Mouse (Mus musculus): ENCODE data around the gene Ipo4. TPM values are rescaled to one million over a fixed set of nuclear protein-coding genes. Genes with fewer than 3 reads are reported as not detected.

Gene Ipo4
- polyA plus RNA-seq, 1 experiment from 2014 or later = 80.6 TPM

GRCm38 (mm10) chr14:55577871-55578667 is 57.7 kb downstream of the Ipo4 start, which contains the start of gene Psme1:
Psme1 (plus strand) TSS chr14:55578123.
- DNase-seq (ENCODE audit: low spot score, missing footprints) (peak; percentile 95), ATAC-seq (ENCODE audit: low FRiP score) (peak; percentile 85)
- Histone ChIP-seq H3K27me3 (ENCODE audit: control insufficient read depth, insufficient read depth, low read length) (no peaks in the 10 kb centered on the region), H3K4me1 (ENCODE audit: control insufficient read depth, insufficient read depth, low read length) (peaks cover 11% of the 10 kb centered on the region), H3K4me2 (peak within 1 kb of the TSS; percentile 80), H3K9ac (ENCODE audit: low read length) (peak within 1 kb of the TSS; percentile 90), H3K4me3 (ENCODE audit: low read depth, low read length) (peak within 1 kb of the TSS; percentile 57), H3K27ac (ENCODE audit: low read depth, low read length) (peak within 1 kb of the TSS; percentile 45), H3K9me3 (ENCODE audit: control insufficient read depth, low read length) (no peaks in the 10 kb centered on the region), H3K36me3 (ENCODE audit: control insufficient read depth, insufficient read depth, low read length) (peaks cover 9% of the 10 kb centered on the region; the same call in 1 of the 2 replicates)
- WGBS = under 1% methylated on average over 32 of the region's 32 CpGs

DNA sequence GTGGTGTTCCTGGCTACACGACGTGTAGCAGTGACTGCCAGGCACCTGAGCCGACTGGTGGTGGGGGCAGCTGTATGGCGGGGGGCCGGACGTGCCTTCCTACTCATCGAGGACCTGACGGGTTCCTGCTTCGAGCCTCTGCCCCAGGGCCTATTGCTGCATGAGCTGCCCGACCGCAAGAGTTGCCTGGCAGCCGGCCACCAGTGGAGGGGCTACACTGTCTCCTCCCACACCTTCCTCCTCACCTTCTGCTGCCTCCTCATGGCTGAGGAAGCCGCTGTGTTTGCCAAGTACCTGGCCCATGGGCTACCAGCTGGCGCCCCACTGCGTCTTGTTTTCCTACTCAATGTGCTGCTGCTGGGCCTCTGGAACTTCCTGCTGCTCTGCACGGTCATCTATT is 59.4 kb downstream of the Ipo4 start:
- ATAC-seq (ENCODE audit: low FRiP score) (no peak), DNase-seq (ENCODE audit: low spot score, missing footprints) (no peak)
- H3K27ac ChIP-seq (ENCODE audit: low read depth, low read length) = no peak overlapping the region
- no peaks in the 10 kb centered on the region for H3K27me3 ChIP-seq (ENCODE audit: control insufficient read depth, insufficient read depth, low read length)
- WGBS = 83% methylated on average over 16 of the region's 16 CpGs
- no peak overlapping the region for H3K9ac ChIP-seq (ENCODE audit: low read length)
- no peaks in the 10 kb centered on the region for H3K9me3 ChIP-seq (ENCODE audit: control insufficient read depth, low read length)
- no peak overlapping the region for H3K4me2 ChIP-seq
- peaks cover 5% of the 10 kb centered on the region; the same call in 1 of the 2 replicates for H3K36me3 ChIP-seq (ENCODE audit: control insufficient read depth, insufficient read depth, low read length)
- peaks cover 11% of the 10 kb centered on the region for H3K4me1 ChIP-seq (ENCODE audit: control insufficient read depth, insufficient read depth, low read length)
- no peak overlapping the region for H3K4me3 ChIP-seq (ENCODE audit: low read depth, low read length)

DNA sequence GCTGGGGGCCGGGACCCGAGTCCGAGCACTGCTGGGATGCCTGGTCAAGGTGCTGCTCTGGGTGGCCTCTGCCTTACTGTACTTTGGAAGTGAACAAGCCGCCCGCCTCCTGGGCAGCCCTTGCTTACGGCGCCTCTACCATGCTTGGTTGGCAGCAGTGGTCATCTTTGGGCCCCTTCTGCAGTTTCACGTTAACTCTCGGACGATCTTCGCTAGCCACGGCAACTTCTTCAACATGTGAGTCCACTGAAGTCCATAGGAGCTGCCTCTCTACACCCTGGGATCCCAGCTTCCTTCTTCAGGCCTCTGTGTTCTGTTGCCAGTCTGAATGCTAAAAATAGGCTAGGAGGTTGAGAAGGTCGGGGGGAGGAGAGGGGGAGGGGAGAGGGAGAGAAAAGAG is 60.0 kb downstream of the Ipo4 start:
- Histone ChIP-seq H3K4me3 (ENCODE audit: low read depth, low read length) (no peak overlapping the region), H3K9ac (ENCODE audit: low read length) (no peak overlapping the region), H3K4me2 (no peak overlapping the region), H3K27ac (ENCODE audit: low read depth, low read length) (no peak overlapping the region), H3K36me3 (ENCODE audit: control insufficient read depth, insufficient read depth, low read length) (peaks cover 1% of the 10 kb centered on the region; the same call in 1 of the 2 replicates), H3K9me3 (ENCODE audit: control insufficient read depth, low read length) (no peaks in the 10 kb centered on the region), H3K4me1 (ENCODE audit: control insufficient read depth, insufficient read depth, low read length) (peaks cover 11% of the 10 kb centered on the region), H3K27me3 (ENCODE audit: control insufficient read depth, insufficient read depth, low read length) (no peaks in the 10 kb centered on the region)
- 82% methylated on average over 13 of the region's 13 CpGs for WGBS
- DNase-seq (ENCODE audit: low spot score, missing footprints) = no peak
- no peak for ATAC-seq (ENCODE audit: low FRiP score)

Other genes with a start within 250 kb of the Ipo4 start
- gene Dhrs4, start 157.2 kb downstream of the Ipo4 start, polyA plus RNA-seq (2014; fragmentation: Nextera tagmentation; extraction: Ambion mirVana) = 33.9 and 34.8 TPM in 2 replicates
- gene Carmil3, start 145.3 kb downstream of the Ipo4 start, polyA plus RNA-seq (2014; fragmentation: Nextera tagmentation; extraction: Ambion mirVana) = 8.6 and 9.7 TPM in 2 replicates
- gene Cpne6, start 125.5 kb downstream of the Ipo4 start, polyA plus RNA-seq (2014; fragmentation: Nextera tagmentation; extraction: Ambion mirVana) = 0.23 and 0.26 TPM in 2 replicates
- not detected in 2 replicates for gene Nrl, start 111.0 kb downstream of the Ipo4 start, polyA plus RNA-seq (2014; fragmentation: Nextera tagmentation; extraction: Ambion mirVana)
- 10.0 and 10.7 TPM in 2 replicates for gene Pck2, start 95.7 kb downstream of the Ipo4 start, polyA plus RNA-seq (2014; fragmentation: Nextera tagmentation; extraction: Ambion mirVana)
- gene Dcaf11, start 76.0 kb downstream of the Ipo4 start, polyA plus RNA-seq (2014; fragmentation: Nextera tagmentation; extraction: Ambion mirVana) = 76.4 and 85.4 TPM in 2 replicates
- gene A730061H03Rik, start 75.6 kb downstream of the Ipo4 start, polyA plus RNA-seq (2014; fragmentation: Nextera tagmentation; extraction: Ambion mirVana) = 0.92 TPM in 1 of 2 replicates, not detected in the other
- not detected in 2 replicates for gene Fitm1, start 60.3 kb downstream of the Ipo4 start, polyA plus RNA-seq (2014; fragmentation: Nextera tagmentation; extraction: Ambion mirVana)
- 111 and 114 TPM in 2 replicates for gene Psme1, start 57.8 kb downstream of the Ipo4 start, polyA plus RNA-seq (2014; fragmentation: Nextera tagmentation; extraction: Ambion mirVana)
- gene Emc9, start 50.7 kb downstream of the Ipo4 start, polyA plus RNA-seq (2014; fragmentation: Nextera tagmentation; extraction: Ambion mirVana) = 8.1 and 8.4 TPM in 2 replicates
- 189 and 202 TPM in 2 replicates for gene Psme2, start 44.8 kb downstream of the Ipo4 start, polyA plus RNA-seq (2014; fragmentation: Nextera tagmentation; extraction: Ambion mirVana)
- 8.2 and 9.8 TPM in 2 replicates for gene Rnf31, start 44.2 kb downstream of the Ipo4 start, polyA plus RNA-seq (2014; fragmentation: Nextera tagmentation; extraction: Ambion mirVana)
- gene Irf9, start 32.4 kb downstream of the Ipo4 start, polyA plus RNA-seq (2014; fragmentation: Nextera tagmentation; extraction: Ambion mirVana) = 5.8 and 6.3 TPM in 2 replicates
- gene Rec8, start 17.9 kb downstream of the Ipo4 start, polyA plus RNA-seq (2014; fragmentation: Nextera tagmentation; extraction: Ambion mirVana) = 2.6 and 3.5 TPM in 2 replicates
- gene Gm49378, start 1.9 kb upstream of the Ipo4 start, polyA plus RNA-seq (2014; fragmentation: Nextera tagmentation; extraction: Ambion mirVana) = 1.8 and 2.6 TPM in 2 replicates
- gene Tm9sf1, start 7.8 kb upstream of the Ipo4 start, polyA plus RNA-seq (2014; fragmentation: Nextera tagmentation; extraction: Ambion mirVana) = 56.6 and 58.1 TPM in 2 replicates
- 0.87 and 1.1 TPM in 2 replicates for gene Tssk4, start 14.2 kb upstream of the Ipo4 start, polyA plus RNA-seq (2014; fragmentation: Nextera tagmentation; extraction: Ambion mirVana)
- gene Mdp1, start 24.6 kb upstream of the Ipo4 start, polyA plus RNA-seq (2014; fragmentation: Nextera tagmentation; extraction: Ambion mirVana) = 61.9 and 66.2 TPM in 2 replicates
- 55.4 and 61.8 TPM in 2 replicates for gene Gmpr2, start 36.0 kb upstream of the Ipo4 start, polyA plus RNA-seq (2014; fragmentation: Nextera tagmentation; extraction: Ambion mirVana)
- gene Nedd8, start 36.2 kb upstream of the Ipo4 start, polyA plus RNA-seq (2014; fragmentation: Nextera tagmentation; extraction: Ambion mirVana) = 595 and 615 TPM in 2 replicates
- gene Tinf2, start 45.9 kb upstream of the Ipo4 start, polyA plus RNA-seq (2014; fragmentation: Nextera tagmentation; extraction: Ambion mirVana) = 62.6 and 64.4 TPM in 2 replicates
- 0.27 and 0.59 TPM in 2 replicates for gene Tgm1, start 78.0 kb upstream of the Ipo4 start, polyA plus RNA-seq (2014; fragmentation: Nextera tagmentation; extraction: Ambion mirVana)
- gene Rabggta, start 86.3 kb upstream of the Ipo4 start, polyA plus RNA-seq (2014; fragmentation: Nextera tagmentation; extraction: Ambion mirVana) = 22.0 TPM in 2 replicates
- gene Dhrs1, start 109.7 kb upstream of the Ipo4 start, polyA plus RNA-seq (2014; fragmentation: Nextera tagmentation; extraction: Ambion mirVana) = 69.5 and 70.5 TPM in 2 replicates
- 46.2 and 47.4 TPM in 2 replicates for gene Nop9, start 109.7 kb upstream of the Ipo4 start, polyA plus RNA-seq (2014; fragmentation: Nextera tagmentation; extraction: Ambion mirVana)
- gene Cideb, start 122.5 kb upstream of the Ipo4 start, polyA plus RNA-seq (2014; fragmentation: Nextera tagmentation; extraction: Ambion mirVana) = 0.18 and 0.22 TPM in 2 replicates
- gene Ltb4r2, start 125.5 kb upstream of the Ipo4 start, polyA plus RNA-seq (2014; fragmentation: Nextera tagmentation; extraction: Ambion mirVana) = 0.12 and 0.40 TPM in 2 replicates
- gene Ltb4r1, start 130.0 kb upstream of the Ipo4 start, polyA plus RNA-seq (2014; fragmentation: Nextera tagmentation; extraction: Ambion mirVana) = not detected in 2 replicates
- gene Adcy4, start 148.1 kb upstream of the Ipo4 start, polyA plus RNA-seq (2014; fragmentation: Nextera tagmentation; extraction: Ambion mirVana) = 4.9 and 5.8 TPM in 2 replicates
- gene Ripk3, start 152.9 kb upstream of the Ipo4 start, polyA plus RNA-seq (2014; fragmentation: Nextera tagmentation; extraction: Ambion mirVana) = 4.0 and 4.5 TPM in 2 replicates
- gene Nfatc4, start 187.2 kb upstream of the Ipo4 start, polyA plus RNA-seq (2014; fragmentation: Nextera tagmentation; extraction: Ambion mirVana) = 9.9 and 11.5 TPM in 2 replicates
- gene Nynrin, start 218.1 kb upstream of the Ipo4 start, polyA plus RNA-seq (2014; fragmentation: Nextera tagmentation; extraction: Ambion mirVana) = 10.7 and 12.0 TPM in 2 replicates
- 0.03 and 0.23 TPM in 2 replicates for gene Cbln3, start 248.4 kb upstream of the Ipo4 start, polyA plus RNA-seq (2014; fragmentation: Nextera tagmentation; extraction: Ambion mirVana)
- 8.5 and 8.7 TPM in 2 replicates for gene Khnyn, start 249.0 kb upstream of the Ipo4 start, polyA plus RNA-seq (2014; fragmentation: Nextera tagmentation; extraction: Ambion mirVana)